Mouse (Mus musculus) mature B cell (primary cell): Measurements from ENCODE around the gene Gas2l3.

Experiments used
- in situ Hi-C: fragments of 300-500 bp; cut with MboI; formaldehyde crosslinking; loops from 2 replicates; pipeline ENCODE4 v1.14.3; 2019

Gas2l3 gene

GRCm38 (mm10) chr10:89443623-89444151 is at the start of gene Gas2l3:
TSS of gene Gas2l3 (minus strand) at chr10:89443967.
- in situ Hi-C loops = no loop called here

- in situ Hi-C loops = no loop called here
These were observed 47.6 kb upstream of the Gas2l3 start for GRCm38 (mm10) chr10:89491321-89491720.

- in situ Hi-C loops = no loop called here
These were observed 46.5 kb upstream of the Gas2l3 start for GRCm38 (mm10) chr10:89490250-89490649.

DNA sequence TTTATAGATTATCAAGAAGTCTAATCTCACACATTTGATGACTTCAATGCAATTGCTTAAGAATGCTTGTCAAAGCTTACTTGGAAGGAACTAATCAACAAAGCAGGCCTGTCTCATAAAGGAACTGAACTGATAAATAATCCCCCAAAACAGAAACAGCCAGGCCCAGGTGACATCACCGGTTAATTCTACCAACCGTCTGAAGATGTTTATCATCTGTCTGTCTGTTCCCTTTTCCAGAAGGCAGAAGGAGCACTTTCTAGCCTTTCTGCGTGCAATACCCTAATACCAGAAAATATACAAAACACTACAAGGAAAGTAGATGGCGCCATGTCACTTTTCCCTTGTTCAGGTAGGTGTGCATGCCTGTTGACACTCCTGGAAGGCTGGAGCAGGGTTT is 45.7 kb upstream of the Gas2l3 start:
- in situ Hi-C loops = no loop called here

GRCm38 (mm10) chr10:89486995-89487742 is 43.4 kb upstream of the Gas2l3 start:
- in situ Hi-C loops = no loop called here

- in situ Hi-C loops = no loop called here
These were observed 41.1 kb upstream of the Gas2l3 start for GRCm38 (mm10) chr10:89484907-89485306.

- in situ Hi-C loops = no loop called here
These were observed 40.2 kb upstream of the Gas2l3 start for GRCm38 (mm10) chr10:89483812-89484602.

- in situ Hi-C loops = no loop called here
These were observed 39.3 kb upstream of the Gas2l3 start for GRCm38 (mm10) chr10:89483113-89483512.

- in situ Hi-C loops = no loop called here
These were observed 38.4 kb upstream of the Gas2l3 start for GRCm38 (mm10) chr10:89482142-89482681.

DNA sequence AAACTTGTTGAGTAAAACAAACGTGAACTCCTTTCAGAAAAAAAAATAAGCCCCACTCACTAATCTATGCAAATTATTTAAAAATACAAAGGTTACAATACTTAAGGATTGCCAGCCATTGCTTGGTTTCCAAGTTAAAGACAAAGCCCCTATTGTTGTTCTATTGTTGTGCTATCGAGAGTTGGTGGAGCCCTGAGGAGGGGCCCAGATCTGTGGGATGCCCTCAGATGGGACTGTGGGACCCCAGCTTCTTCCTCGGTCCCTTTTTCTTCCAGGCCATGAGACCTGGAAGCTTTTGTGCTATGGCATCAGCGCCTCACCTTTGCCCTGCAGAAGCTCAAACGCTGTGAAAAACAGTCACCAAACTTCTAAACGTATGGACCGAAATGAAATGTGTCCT is 37.9 kb upstream of the Gas2l3 start:
- in situ Hi-C loops = no loop called here

DNA sequence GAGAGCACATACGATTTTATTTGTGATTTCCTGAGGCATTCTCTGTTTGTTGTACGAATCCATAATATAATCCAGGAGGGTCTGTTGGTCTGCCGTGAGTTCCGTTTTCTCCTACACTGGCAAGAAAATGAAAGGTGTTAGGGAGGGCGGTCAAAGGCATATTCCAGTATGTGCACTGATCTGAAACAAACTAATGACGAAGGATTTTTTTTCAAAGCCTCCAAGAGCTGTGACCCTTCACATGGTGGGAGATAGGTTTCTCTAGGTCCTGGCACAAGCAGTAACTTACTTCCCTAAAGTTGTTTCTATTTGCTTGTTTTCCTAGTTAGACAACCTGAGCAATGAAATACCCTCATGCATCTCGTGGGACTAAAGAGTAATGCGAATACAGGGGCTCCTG is 35.0 kb upstream of the Gas2l3 start:
- in situ Hi-C loops = no loop called here

GRCm38 (mm10) chr10:89470596-89471353 is 27.0 kb upstream of the Gas2l3 start:
- in situ Hi-C loops = no loop called here

DNA sequence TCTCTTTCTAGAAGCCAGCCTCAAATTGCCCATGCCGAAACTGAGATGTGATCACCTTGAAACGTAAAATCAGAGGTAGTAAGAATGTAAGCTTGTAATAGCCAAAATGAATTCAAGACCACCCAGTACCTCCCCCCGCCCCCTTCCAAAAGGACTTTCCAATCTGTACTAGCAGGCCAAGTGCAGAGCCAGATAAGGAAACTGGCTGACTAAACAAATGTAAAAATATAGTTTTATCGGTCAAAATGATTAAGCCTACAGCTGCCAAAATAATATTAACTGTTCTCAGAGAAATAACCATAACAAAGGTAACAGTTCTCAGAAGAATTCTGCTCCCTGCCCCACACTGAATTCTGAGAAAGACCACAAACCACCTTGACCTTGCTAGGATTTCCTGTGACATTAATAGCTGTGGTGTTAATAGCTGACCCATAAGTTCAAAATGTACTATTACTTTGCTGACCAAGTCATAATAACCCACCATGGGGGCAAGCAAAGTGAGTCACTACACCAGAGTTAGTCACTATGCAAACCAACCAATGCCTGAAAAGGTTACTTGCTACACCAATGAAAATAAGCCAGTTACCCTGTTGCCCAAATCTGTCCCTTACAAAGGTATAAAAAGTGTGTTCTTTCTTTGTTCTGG is 21.1 kb upstream of the Gas2l3 start:
- in situ Hi-C loops = no loop called here

DNA sequence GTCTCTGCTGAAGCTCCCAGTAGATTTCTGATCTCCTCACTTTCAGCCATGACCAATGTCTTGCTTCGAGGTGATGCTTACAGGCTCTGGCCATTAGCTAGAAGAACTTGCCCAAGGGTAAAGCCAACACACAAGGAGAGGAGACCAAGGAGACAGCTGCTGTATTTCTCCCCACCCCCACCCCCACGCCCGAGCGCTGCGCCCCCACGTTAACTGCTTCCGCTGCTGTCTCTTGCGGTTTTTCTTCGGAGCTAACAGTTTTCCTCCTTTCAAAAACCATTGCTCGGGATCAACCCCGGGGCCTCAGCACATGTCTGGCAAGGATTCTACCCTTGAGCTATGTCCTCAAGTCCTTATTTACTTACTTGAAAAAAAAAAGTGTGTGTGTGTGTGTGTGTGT is 19.1 kb upstream of the Gas2l3 start:
- in situ Hi-C loops = no loop called here

- in situ Hi-C loops = no loop called here
These were observed 18.2 kb upstream of the Gas2l3 start for GRCm38 (mm10) chr10:89461856-89462507.

DNA sequence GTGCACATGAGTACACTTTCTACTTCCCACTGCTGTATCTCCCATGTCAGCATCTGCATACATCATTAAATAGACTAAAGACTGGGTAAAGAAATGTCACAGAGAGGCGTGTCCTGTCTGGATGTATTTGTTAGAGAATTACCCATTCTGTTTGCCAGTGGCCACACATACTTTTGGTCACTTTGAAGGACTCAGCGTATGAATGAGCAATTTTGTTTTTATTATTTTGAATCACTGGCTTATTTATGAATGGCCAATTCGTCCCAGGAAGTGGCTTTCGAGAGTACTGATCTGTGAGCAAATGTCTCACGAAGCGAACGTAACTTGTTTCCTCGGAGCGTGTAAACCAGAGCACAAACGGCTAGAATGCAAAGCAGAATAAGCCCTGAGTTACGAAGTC is 17.2 kb upstream of the Gas2l3 start:
- in situ Hi-C loops = no loop called here

- in situ Hi-C loops = no loop called here
These were observed 15.0 kb upstream of the Gas2l3 start for GRCm38 (mm10) chr10:89458770-89459169.

DNA sequence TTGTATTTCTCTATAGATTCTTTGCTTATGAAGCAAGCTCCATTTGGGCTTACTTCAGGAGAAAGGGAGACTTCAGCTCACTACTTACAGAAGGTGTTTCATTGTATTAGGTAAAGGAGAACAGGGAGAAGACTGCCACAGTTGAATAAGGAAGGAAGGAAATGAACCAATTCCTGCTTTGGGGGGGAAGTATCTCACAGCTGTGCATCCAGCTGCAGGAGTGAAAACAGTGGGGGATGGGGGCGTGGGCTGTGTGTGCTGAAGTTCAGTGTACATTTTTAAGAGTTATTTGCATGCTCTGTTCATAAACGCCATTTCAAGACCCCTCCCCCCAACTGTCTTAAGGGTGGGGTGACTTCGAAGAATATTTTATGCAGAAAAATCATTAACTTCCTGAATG is 10.0 kb upstream of the Gas2l3 start:
- in situ Hi-C loops = no loop called here

GRCm38 (mm10) chr10:89453068-89453641 is 9.4 kb upstream of the Gas2l3 start:
- in situ Hi-C loops = no loop called here

GRCm38 (mm10) chr10:89450411-89450810 is 6.6 kb upstream of the Gas2l3 start:
- in situ Hi-C loops = no loop called here

GRCm38 (mm10) chr10:89444381-89444780 is 614 bp upstream of the Gas2l3 start:
- in situ Hi-C loops = no loop called here
